Mouse (Mus musculus): ENCODE measurements at regions not wholly inside any gene's neighbourhood (a gene's known extent, or its start where the extent isn't known, plus 50 kb on each side); places are given as distances from the start of the nearest gene placed in this dataset.
"Not testable (repeated sequence)": the region's sequence is repeated elsewhere in the genome, so short reads cannot be mapped to it uniquely, and the experiment has no call there.

DNA sequence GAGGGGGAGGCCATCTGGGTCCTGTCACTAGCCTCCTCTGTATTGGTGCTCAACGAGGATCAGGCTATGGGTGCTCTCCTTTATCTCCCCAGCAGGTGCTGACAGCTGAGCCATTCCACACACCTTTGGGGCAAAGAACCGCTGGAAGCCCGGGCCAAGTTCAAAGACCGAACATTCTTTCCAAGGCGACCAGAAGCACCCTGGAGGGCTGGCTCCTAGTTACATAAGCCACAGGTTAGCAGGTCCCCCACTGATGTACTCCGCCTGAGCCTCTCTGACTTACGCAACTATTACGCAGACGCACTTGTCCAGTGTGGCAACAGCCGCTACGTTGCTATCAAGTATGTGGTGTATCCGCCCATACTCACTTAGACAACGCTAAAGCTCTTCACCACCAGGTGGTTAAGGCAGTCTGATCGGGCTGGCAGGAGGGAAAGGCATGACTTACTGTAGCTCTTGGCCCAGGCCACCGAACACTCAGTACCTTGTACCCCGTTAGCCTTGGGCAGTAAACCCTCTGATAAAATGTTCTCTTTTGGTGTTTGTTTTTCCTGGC, 69.2 kb downstream of the Gm33543 start:
- no peak for DNase-seq (ENCODE audit: low read depth, low spot score)

DNA sequence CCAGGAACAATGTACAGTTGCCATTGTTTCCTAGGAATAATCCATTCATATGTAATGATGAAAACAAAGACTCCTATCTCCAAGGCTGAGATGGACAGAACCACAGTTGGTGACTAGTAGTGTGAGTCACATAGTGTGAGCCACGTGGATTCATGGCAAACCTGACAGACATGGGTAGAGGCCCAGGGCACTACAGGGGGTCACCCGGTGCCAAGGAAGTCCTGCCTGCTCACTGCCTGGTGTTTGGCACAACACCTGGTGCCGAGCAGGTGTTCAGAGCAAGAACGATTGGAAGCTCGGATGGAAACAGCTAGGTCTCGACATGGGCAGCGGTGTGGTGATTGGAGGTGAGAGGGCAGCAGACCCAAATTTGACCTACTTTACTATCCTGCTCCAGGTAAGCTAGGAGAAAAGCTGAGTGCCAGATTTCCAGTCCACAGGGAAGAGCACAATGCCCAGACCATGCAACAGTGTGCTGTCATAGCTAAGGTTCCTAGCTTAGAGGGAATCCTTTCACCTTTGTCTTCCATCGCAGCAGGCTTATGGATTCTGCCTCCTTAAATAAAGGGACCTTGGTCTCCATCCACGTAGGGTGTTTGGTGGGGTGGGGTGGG, 69.8 kb downstream of the Gm33543 start:
- DNase-seq (ENCODE audit: low read depth, low spot score): no peak

DNA sequence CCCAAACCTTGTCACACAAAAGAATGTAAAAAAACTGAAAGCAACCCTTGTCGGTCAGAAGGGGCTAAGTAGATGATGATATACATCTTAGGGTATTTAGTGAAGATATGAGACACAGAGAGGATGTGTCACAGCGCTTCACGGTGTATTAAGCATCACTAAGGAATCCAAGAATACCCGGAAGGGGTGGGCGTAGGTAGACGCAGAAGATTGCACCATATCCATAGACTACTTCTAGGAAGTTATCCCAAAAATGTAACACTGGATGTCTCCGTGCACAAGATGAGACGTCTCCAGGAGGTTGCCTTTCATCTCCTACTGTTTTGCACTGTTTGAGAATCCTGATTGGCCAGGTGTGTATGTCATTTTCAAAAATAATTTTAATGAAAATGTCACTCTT, 73.8 kb downstream of the Gm33543 start:
- no peak for DNase-seq (ENCODE audit: low read depth, low spot score)

DNA sequence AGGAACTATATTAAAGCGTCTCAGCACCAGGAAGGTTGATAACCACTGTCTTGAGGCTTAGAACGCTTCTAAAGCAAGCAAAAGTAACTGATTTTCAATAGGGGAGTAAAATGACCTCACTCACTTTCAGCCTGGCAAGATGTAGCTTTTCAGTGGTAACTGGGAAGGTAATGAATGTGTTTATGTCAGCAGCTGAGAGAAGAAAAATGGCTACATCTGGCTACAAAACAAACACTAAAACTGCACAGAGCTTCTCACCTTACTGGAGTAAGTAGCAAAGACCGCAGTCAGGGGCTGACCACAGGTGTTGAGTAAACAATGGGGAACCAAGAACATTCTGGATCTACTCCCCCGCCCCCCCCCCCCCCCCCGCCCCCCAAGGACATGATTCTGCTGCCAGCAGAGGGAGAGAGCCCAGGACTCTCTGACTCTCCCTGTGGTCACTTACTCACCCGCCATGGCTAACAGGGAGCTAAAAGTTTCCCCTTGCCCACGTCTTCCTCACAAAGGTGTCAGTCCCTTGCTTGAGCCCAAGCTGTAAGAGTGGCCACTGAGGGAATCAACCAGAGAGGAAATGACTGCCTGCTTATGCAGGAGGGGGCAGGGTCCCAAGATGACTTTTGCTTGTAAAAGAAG, 75.1 kb downstream of the Gm33543 start:
- DNase-seq (ENCODE audit: low read depth, low spot score): no peak

DNA sequence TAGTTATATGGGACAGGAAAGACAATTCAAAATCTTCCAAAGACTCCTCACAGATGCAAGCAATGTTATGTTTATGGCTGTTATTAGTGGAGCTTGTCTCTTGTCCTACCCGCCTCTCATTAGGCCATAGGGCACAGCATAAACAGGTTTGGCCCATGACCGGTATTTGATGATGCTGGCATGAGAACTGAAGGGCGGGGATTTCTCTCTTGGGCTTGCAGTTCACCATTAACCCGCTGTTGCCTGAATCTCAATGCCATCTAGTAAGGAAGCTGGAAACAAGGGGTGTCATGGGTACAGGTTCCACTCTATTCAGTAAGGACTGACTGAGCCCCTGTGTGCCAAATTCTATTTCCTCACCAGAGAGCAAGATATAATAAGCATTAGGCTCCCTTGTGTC, 78.6 kb downstream of the Gm33543 start:
- DNase-seq (ENCODE audit: low read depth, low spot score): no peak

DNA sequence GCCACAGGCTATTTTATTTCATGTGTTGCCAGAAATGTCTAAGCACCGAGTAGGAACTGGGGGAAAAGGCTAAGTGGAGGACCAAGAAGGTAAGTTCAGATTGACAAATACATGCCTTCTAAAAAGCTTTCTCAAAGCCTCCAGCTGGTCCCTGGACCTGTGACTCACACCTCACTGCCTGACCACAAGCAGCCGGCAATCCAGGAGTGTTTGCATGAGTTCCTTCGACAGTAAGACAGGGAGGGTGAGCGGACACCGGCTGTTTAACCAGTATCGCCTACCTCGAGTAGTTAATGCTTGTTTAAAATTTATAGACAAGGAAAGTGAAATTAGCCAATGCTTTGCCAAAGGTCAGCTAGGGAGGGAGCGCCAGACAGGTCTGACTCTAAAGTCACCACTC, 80.1 kb downstream of the Gm33543 start:
- no peak for DNase-seq (ENCODE audit: low read depth, low spot score)

DNA sequence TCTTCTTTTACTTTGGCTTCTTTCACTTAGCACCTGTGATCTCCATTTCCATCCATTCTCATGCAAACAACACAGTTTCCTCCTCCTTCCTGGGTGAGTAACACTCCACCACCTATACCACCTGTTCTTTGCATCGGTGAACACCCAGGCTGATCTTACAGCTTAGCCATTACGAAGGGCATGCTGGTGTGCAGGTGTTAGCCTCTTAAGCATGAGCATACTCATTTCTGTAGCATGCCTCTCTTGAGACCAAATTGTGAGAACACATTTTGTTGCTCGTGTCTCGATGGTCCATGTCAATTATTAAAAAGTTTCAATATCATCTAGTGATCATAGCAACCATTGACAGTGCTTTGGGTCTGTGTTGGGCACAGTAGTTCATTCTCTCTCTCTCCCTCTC, 80.8 kb downstream of the Gm33543 start:
- DNase-seq (ENCODE audit: low read depth, low spot score): no peak

DNA sequence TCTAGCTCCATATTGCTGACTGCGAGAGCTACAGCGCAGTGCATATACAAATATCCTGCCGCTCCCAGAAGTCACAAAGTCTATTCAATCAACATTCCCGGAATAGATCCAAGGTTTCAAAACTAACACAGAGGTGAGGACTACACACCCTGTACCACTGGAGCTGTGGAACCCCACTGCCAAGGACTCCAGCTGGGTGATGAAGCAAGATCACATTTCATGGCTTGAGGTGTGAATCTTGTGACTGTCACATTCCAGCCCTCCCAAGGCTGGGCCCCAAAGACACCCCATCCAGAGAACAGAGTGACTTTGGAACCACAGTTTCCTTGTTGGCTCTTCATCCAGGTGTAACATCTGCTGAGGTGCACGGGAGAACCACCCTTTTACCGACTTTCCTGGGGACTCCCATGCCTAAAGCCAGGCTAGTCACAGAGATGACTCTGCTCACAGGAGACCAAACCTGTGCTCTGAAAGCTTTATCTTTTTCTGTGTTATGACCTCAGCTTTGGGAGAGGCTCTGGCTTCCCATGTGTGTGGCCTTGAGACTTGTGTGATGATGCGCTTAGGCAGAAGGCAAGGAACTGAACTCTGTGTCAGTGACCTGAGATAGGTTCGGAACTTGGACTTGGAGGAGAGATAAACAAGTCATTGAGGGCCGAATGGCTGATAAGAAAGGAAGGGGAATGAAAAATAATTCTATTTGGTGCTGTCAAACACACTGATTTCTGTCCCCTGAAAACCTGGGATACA, 82.4 kb downstream of the Gm33543 start:
- DNase-seq (ENCODE audit: low read depth, low spot score): no peak

DNA sequence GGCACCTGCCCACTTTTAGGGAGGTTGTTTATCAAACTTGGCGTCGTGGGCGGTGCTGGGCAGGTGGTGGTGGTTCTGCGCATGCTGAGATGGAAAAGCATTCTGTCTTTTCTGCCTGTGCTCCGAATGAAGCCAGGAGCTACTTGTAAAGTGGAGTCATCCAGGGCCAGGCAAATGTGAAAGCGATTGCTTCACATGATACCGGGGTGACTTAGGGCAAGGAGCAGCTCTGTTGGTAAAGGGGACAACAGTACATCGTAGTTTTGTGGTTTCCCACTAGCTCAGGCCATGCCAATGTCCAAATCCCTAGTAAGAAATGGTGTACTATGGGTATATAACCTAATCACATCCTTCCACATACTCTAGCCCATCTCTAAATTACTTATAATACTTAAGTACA, 84.5 kb downstream of the Gm33543 start:
- no peak for DNase-seq (ENCODE audit: low read depth, low spot score)

DNA sequence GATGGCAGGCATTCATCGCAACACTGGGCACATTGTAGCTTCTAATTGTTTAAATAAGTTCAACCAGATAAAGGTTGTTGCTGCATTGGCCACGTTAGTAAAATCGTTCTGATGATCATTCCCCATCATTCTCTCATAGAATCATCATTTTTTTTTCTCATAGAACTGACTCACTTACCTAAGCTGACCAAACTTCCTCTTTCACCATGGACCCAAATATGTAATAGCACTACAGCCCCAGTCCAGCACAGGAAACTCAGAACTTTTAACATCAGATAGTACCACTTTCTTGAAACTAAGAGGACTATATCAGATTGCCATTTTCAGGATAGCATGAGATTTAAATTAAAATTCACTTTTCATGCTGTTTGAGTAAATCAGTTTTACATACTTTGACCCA, 82.2 kb upstream of the Anapc15-ps start:
- DNase-seq (ENCODE audit: low read depth, low spot score): no peak

DNA sequence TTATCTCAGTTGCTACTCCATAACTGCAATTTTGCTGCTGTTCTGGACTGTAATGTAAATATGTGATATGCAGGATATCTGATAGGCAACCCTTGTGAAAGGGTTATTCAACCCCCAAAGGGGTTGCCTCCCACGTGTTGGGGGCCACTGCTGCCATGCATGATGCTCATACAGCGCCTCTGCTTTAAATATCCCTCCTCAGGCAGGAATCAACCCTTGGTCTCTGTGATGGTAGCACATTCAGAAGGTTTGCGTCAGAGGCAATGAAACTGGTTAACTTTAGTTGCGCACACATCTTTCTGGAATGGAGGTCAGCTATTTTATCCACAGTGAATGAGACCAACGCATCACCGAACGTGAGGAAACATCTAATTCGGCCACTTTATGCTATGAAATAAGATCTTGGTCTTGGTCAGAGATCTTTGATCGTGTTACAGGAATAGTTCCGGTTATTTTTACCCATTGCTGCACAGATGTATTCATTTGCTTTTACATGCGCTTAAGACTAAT, 80.2 kb upstream of the Anapc15-ps start:
- no peak for DNase-seq (ENCODE audit: low read depth, low spot score)

DNA sequence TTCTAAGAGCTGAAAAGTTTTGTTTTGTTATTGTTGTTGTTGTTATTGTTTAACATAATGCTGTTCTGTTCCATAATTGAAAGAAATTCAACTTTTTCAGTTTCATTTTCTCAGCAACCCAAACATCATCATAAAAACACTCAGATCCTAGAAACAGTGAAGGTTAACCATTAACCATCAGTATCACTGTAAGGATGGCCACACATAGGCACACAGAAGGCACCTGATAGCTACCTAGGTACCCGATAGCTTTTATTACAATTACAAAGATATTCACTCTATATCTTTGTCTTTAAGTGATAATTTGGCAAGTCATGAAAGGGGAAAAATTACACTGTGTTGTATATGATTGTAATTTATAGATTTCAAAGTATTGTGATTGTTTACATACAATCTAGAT, 75.1 kb upstream of the Anapc15-ps start:
- no peak for DNase-seq (ENCODE audit: low read depth, low spot score)

DNA sequence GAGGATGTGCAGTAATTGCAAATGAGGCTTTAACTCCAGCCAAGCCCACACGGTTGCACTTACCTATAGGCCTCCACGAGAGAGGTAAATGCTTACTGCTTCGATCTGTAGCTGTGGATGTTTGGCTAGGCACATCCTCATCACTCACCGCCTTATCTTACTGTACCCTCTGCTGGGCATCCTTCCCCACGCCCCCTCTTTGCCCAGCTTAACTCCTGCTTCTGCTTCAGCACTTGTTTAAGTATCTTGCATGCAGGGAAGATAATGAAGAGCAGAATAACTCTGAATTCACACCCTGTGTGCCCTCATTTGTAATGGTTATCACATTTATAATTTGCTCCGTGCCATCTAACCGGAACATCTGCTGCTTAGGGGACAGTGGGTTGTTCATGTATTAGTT, 74.7 kb upstream of the Anapc15-ps start:
- peak; percentile 21 for DNase-seq (ENCODE audit: low read depth, low spot score)

DNA sequence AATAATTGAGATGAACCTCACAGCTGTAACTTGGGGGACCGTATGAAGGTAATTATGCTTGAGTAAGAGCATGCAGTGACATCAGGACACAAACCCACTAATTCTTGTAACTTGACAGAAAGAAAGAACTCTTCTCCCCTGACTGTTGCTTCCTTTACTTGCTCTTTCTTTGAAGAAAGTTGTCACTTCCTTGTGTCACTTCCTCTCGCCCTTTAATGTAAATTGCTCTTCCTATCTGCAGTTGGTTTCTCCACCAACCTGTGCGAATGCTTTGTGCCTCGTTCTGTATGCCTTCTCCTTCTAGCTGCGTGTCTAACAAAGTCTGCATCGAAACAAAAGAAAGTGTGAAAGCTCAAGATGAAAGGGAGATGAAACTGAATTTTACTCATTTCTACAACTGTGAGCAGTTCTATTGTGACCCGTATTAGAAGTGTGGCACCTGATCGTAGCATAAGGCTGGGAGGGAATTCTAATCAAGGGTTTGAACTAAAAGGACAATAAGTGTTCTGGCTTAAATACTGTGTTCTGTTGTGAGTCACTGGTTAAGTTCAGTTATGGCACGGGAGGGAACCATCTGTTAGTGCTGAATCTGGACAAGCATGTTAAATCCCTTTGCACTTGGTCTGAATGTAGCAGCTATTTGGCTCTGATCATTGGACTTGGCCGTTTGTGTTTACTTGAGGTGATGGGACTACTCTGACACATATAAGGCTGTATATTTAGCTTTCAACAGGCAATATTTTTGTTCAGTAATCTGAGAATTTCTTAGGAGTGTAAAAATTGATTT, 72.8 kb upstream of the Anapc15-ps start:
- DNase-seq (ENCODE audit: low read depth, low spot score): peak; percentile 79

DNA sequence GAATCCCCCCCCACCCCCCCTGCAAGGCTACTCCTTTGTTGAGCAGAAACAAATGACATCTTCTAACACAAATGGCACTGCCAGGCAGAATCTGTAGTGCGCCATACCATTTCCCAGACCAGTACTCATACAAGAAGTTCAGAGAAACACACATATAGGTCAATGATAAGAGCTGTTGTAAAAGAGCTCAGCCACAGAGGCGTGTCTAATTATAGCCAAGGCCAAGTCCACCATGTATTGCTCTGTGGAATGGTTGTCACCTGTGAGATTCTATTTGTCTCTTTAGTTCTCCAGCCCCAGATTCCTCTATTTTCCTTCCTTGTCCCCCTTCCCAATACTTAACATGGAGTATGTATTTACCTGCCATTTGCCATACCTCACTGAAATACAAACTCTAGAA, 72.0 kb upstream of the Anapc15-ps start:
- no peak for DNase-seq (ENCODE audit: low read depth, low spot score)

DNA sequence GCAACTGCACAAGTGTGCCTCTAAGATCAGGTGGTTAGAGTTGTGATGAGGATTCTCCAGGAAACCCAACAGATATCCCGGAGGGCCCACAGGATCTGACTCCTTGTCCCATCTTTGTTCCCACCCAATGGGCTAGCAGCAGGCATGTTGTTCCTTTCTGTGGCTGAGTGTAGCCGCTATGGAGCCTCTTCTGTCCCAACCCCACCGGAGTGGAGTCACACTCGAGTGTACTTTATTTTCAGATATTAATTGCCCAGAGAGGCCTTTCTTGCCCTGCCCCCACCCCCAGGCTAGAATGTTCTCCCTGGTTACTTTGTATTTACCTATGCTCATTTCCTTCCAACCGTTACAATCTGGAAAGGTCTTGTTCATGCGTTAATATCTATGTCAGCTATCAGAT, 70.4 kb upstream of the Anapc15-ps start:
- DNase-seq (ENCODE audit: low read depth, low spot score): no peak

DNA sequence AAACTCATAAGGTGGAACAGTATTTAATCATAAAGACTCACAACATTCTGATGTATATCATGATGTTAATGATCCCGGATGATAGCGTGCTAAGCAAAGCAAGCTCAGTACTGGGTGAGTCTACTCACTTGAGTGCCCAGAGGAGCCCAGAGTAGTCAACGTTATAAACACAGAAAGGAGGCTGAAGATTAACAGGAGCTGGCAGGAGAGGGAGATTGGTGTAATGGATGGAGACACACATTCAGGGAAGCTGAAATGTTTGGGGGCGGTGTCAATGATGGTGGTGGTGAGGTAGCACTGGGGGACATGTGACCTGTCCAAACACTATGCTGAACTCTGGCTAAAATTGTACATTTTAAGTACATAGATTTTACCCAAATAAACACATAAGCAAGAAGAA, 66.2 kb upstream of the Anapc15-ps start:
- DNase-seq (ENCODE audit: low read depth, low spot score): no peak

DNA sequence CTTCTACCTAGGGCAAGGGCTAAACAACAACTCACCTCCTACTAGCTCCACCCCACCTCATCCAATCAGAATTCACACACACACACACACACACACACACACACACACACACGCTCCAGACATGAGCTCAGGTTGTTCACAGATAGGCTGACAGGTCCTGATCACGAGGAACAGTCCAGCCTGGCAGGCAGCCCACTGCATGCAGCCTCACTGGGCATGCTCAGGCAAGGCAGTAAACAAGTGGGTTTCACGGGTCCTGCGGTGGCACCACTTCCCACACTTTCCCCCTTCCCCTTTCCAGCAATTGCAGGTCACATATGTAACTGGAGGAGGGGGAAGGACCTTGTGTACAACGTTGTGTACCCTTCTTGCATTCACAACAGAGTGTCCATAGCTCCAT, 63.5 kb upstream of the Anapc15-ps start:
- DNase-seq (ENCODE audit: low read depth, low spot score): not testable (repeated sequence)

DNA sequence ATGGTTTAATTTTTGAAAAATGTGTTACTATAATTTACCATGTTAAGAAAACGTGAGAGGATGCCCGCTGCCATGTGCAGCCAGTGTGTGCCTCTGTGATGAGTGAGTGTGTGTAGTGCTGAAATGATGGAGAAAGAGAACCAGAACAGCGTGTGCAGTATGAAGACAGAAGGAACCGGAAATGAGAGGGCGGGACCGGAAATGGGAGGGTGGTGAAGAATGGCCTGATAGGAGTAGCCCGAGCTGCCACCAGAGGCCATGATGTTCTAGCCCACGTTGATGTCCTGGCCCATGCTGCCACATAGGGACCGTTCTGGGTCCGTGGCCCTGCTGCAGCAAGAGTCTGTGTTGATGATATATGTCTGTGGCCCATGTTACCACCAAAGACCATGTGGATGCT, 57.8 kb upstream of the Anapc15-ps start:
- no peak for DNase-seq (ENCODE audit: low read depth, low spot score)

DNA sequence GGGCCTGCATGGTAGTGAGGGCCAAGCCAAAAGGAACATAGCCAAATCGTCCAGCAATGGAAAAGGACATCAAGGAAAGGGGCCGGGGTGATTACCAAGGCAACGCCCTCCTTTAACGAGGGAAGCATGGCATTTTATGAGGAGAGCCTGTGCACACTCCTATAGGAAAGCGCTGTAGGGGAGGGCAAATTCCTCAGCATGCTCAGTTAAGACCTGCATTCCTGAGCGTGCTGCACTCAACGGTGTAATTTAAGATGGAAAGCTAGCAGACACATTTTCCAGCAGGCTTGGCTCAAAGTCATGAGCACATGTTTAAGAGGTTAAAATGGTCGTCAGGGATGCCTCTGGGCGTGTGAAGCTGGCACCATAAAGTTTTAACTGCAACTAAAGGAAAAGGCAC, 56.6 kb upstream of the Anapc15-ps start:
- no peak for DNase-seq (ENCODE audit: low read depth, low spot score)

DNA sequence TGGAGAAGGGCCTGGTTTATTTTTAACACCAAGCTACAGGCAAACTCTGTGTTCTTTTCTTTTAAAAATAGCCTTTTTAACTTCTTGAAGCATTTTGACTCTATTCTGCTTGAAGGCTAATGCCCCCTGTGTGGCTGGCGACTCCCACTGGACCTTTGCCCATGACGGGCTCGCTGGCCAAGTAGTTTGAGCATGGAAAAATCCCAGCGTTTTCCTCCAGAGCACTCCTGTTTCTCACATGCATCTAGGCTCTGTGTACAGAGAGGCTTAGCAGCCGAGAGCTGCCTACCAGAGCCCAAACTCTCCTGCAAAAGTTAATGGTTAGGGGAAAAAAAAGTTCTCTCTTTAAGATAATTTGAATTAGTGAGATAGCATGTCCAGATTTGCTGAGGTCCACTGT, 52.7 kb upstream of the Anapc15-ps start:
- DNase-seq (ENCODE audit: low read depth, low spot score): no peak

DNA sequence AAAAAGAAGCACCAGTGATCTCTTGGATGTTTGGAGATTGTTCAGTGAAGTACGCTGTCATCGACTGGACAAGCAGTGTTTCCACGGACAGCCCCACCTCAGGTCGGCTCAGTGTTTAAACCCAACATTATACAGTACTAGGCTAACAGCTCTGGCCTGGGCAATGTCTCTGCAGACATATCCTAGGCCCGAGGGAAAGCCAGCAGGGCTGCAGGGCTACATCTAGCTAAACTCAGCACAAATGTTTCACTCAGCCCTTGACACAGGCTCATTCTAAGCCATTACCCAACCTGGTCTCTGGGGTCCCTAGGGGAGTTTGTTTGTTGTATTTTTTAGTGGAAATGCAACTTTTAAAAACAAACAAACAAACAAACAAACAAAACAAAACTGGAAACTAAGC, 52.1 kb upstream of the Anapc15-ps start:
- DNase-seq (ENCODE audit: low read depth, low spot score): no peak

Data from CD4-positive, CD25-positive, alpha-beta regulatory T cell, adult 2 months (primary cell).